Mouse (Mus musculus): ENCODE measurements around the gene Pex26.

GRCm38 (mm10) chr6:121243161-121243560, 59.7 kb downstream of the Pex26 start:
- TF ChIP-seq GATA1 (IDR thresholded peaks at IDR 0.05; ENCODE audit: low read length) (no peak), TAL1 (IDR thresholded peaks at IDR 0.05; ENCODE audit: low read length) (no peak)

All from erythroblast, embryonic 14.5 days (primary cell).